In the genomic region with DNA sequence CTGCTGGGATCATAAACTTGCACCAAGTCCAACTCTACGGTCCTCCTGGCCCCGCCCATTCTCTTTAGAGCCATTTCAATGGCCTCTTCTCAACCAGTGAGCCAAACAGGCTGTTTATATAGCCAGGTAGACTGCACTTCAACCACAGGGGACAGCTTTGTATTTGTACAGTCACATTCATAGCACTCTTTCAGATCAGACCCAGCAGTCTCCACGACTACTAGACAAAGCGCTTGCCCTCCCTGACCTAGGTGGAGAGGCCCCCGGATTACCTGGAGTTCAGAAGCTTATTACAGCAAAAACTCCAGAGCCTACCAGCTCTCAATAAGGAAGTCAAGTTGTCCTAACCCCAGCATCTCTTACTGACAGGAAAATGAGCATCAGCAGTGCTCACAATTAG, we compare ENCODE assay signal across 18 mouse cellular contexts. TPM values are rescaled to one million over a fixed set of nuclear protein-coding genes. Genes with fewer than 3 reads are reported as not detected.
DNase-seq lines count a peak whose midpoint lies in the region; ATAC-seq and TF ChIP-seq lines count a peak whose summit lies in the region.
"Had no signal": no experiment of that assay in that cellular context is flagged by ENCODE, and none has a peak within 500 bp of the region (broad histone marks: within the 10 kb centered on the region; RNA-seq: fewer than 3 reads in every experiment).

No protein-coding gene starts in this region.

- H3K9me3 ChIP-seq in lung, postnatal 0 days (ENCODE audit: low read length), result no peaks in the 10 kb centered on the region
- no peaks in the 10 kb centered on the region for H3K9me3 ChIP-seq in embryonic facial prominence, embryonic 14.5 days (ENCODE audit: control insufficient read depth, low read length)
- no peaks in the 10 kb centered on the region for H3K9me3 ChIP-seq in intestine, postnatal 0 days (ENCODE audit: control insufficient read depth)
- H3K9me3 ChIP-seq: heart, embryonic 15.5 days; midbrain, embryonic 12.5 days had no signal

- H3K4me1 ChIP-seq in lung, postnatal 0 days (ENCODE audit: insufficient read depth, low read depth, low read length), result no peaks in the 10 kb centered on the region
- H3K4me1 ChIP-seq in embryonic facial prominence, embryonic 14.5 days (ENCODE audit: control insufficient read depth, insufficient read depth, low read length), result no peaks in the 10 kb centered on the region
- H3K4me1 ChIP-seq in intestine, postnatal 0 days (replicated peaks; ENCODE audit: control insufficient read depth, insufficient read depth, low read length), result no peaks in the 10 kb centered on the region
- H3K4me1 ChIP-seq: midbrain, embryonic 12.5 days had no signal

- no peaks in the 10 kb centered on the region for H3K36me3 ChIP-seq in lung, postnatal 0 days (ENCODE audit: insufficient read depth, low read length)
- peaks cover 32% of the 10 kb centered on the region for H3K36me3 ChIP-seq in embryonic facial prominence, embryonic 14.5 days (ENCODE audit: control insufficient read depth, insufficient read depth, low read length)
- peaks cover 27% of the 10 kb centered on the region for H3K36me3 ChIP-seq in intestine, postnatal 0 days (ENCODE audit: control insufficient read depth, insufficient read depth)

- peak; percentile 26 for DNase-seq in lung, postnatal 0 days (ENCODE audit: low spot score)
- DNase-seq in lung, postnatal 14 days, result no peak
- no peak for DNase-seq in embryonic facial prominence, embryonic 14.5 days (ENCODE audit: low spot score)
- DNase-seq in ovary, postnatal 10 days (ENCODE audit: low spot score), result no peak
- DNase-seq in heart, postnatal 25 days (ENCODE audit: low spot score), result no peak
- DNase-seq: adrenal gland, postnatal 36 days; cerebellum, adult 18-20 months; cerebellum, postnatal 25 days; gastrocnemius, postnatal 10 days; kidney, postnatal 4 days; layer of hippocampus, adult 9-11 months; right cerebral cortex, adult 18-20 months had no signal

- H3K27ac ChIP-seq in lung, postnatal 0 days (ENCODE audit: low read length), result 0 out of 2 replicates have a peak overlapping the region, but pooled peaks have one; percentile 54
- H3K27ac ChIP-seq in embryonic facial prominence, embryonic 14.5 days (replicated peaks; ENCODE audit: low read depth, low read length), result no peak overlapping the region; the same call in 1 of the 2 replicates
- H3K27ac ChIP-seq in intestine, postnatal 0 days (ENCODE audit: low read depth, low read length), result peak overlapping the region; percentile 46
- H3K27ac ChIP-seq: heart, embryonic 15.5 days; midbrain, embryonic 12.5 days had no signal

- no peak overlapping the region for H3K9ac ChIP-seq in lung, postnatal 0 days (replicated peaks; ENCODE audit: low read depth)
- no peak overlapping the region for H3K9ac ChIP-seq in embryonic facial prominence, embryonic 14.5 days (ENCODE audit: low read depth, low read length)
- no peak overlapping the region for H3K9ac ChIP-seq in intestine, postnatal 0 days (ENCODE audit: low read depth, low read length)
- H3K9ac ChIP-seq: heart, embryonic 15.5 days; midbrain, embryonic 12.5 days had no signal

- H3K4me2 ChIP-seq in lung, postnatal 0 days (replicated peaks; ENCODE audit: low read depth, low read length), result no peak overlapping the region
- H3K4me2 ChIP-seq in embryonic facial prominence, embryonic 14.5 days (ENCODE audit: low read depth, low read length), result no peak overlapping the region
- no peak overlapping the region for H3K4me2 ChIP-seq in intestine, postnatal 0 days (replicated peaks; ENCODE audit: low read depth)
- H3K4me2 ChIP-seq: heart, embryonic 15.5 days; liver, embryonic 11.5 days; midbrain, embryonic 12.5 days had no signal

- H3K4me3 ChIP-seq in lung, postnatal 0 days (ENCODE audit: low read depth, low read length), result no peak overlapping the region
- H3K4me3 ChIP-seq in embryonic facial prominence, embryonic 14.5 days (ENCODE audit: low read depth, low read length), result no peak overlapping the region
- H3K4me3 ChIP-seq in intestine, postnatal 0 days (ENCODE audit: low read depth, low read length), result no peak overlapping the region
- H3K4me3 ChIP-seq: heart, embryonic 15.5 days; midbrain, embryonic 12.5 days had no signal

- TF ChIP-seq EP300 in lung, postnatal 0 days (IDR thresholded peaks at IDR 0.05), result no peak

- intact Hi-C loops in heart, postnatal 25 days (cut with DNase I), result no loop called here

- no peaks in the 10 kb centered on the region for H3K27me3 ChIP-seq in lung, postnatal 0 days (replicated peaks; ENCODE audit: insufficient read depth, low read length)
- H3K27me3 ChIP-seq in embryonic facial prominence, embryonic 14.5 days (replicated peaks; ENCODE audit: control insufficient read depth, insufficient read depth, low read length), result no peaks in the 10 kb centered on the region
- no peaks in the 10 kb centered on the region for H3K27me3 ChIP-seq in intestine, postnatal 0 days (replicated peaks; ENCODE audit: control insufficient read depth, insufficient read depth, low read length)
- H3K27me3 ChIP-seq: heart, embryonic 15.5 days; midbrain, embryonic 12.5 days had no signal

- WGBS in lung, postnatal 0 days, result 76% methylated on average over 5 of the region's 5 CpGs
- WGBS in embryonic facial prominence, embryonic 14.5 days, result 84% methylated on average over 5 of the region's 5 CpGs
- WGBS in intestine, postnatal 0 days, result 41% methylated on average over 5 of the region's 5 CpGs

- TF ChIP-seq CTCF in lung, postnatal 0 days (IDR thresholded peaks at IDR 0.05), result no peak
- no peak for TF ChIP-seq CTCF in intestine, postnatal 0 days (IDR thresholded peaks at IDR 0.05; ENCODE audit: low read depth)

- peak; percentile 35; the same call in 1 of the 2 replicates for ATAC-seq in lung, postnatal 0 days
- ATAC-seq in embryonic facial prominence, embryonic 14.5 days (ENCODE audit: low read depth), result 0 out of 2 replicates have a peak, but pooled peaks have one; percentile 23
- peak; percentile 54 for ATAC-seq in intestine, postnatal 0 days
- ATAC-seq in granulocyte monocyte progenitor cell, adult 5-6 weeks (replicated peaks; ENCODE audit: poor library complexity, severe bottlenecking), result no peak
- ATAC-seq: forebrain, embryonic 14.5 days had no signal

RNA-seq across cellular contexts. Expression of gene Abcb10, which starts 10.7 kb away (rescaled TPM):
- 10.4 and 11.0 TPM in 2 replicates for polyA plus RNA-seq in lung, postnatal 0 days (2015; fragmentation: Nextera tagmentation; extraction: Ambion mirVana)
- 15.8 and 16.7 TPM in 2 replicates for polyA plus RNA-seq in embryonic facial prominence, embryonic 14.5 days (2014; fragmentation: Nextera tagmentation; extraction: Ambion mirVana)
- 10.7 and 11.9 TPM in 2 replicates for polyA plus RNA-seq in intestine, postnatal 0 days (2015; fragmentation: Nextera tagmentation; extraction: Ambion mirVana)
- total RNA-seq in granulocyte monocyte progenitor cell, adult 5-6 weeks (2014; fragmentation: Nextera tagmentation), result 20.8 and 24.6 TPM in 2 replicates
- 24.1 TPM in 2 replicates for total RNA-seq in granulocyte monocyte progenitor cell, adult 5-6 weeks (2017)
- total RNA-seq in heart, postnatal 25 days (2021), result 10 to 100 TPM; 43.9 to 48.0 TPM

RNA-seq across cellular contexts. Expression of gene Taf5l, which starts 27.6 kb away (rescaled TPM):
- polyA plus RNA-seq in lung, postnatal 0 days (2015; fragmentation: Nextera tagmentation; extraction: Ambion mirVana), result 17.8 and 18.6 TPM in 2 replicates
- polyA plus RNA-seq in embryonic facial prominence, embryonic 14.5 days (2014; fragmentation: Nextera tagmentation; extraction: Ambion mirVana), result 36.1 and 42.2 TPM in 2 replicates
- polyA plus RNA-seq in intestine, postnatal 0 days (2015; fragmentation: Nextera tagmentation; extraction: Ambion mirVana), result 18.6 and 18.8 TPM in 2 replicates
- 27.9 and 36.4 TPM in 2 replicates for total RNA-seq in granulocyte monocyte progenitor cell, adult 5-6 weeks (2014; fragmentation: Nextera tagmentation)
- total RNA-seq in granulocyte monocyte progenitor cell, adult 5-6 weeks (2017), result 33.9 and 37.4 TPM in 2 replicates
- 10 to 100 TPM; 15.0 TPM for total RNA-seq in heart, postnatal 25 days (2021)

RNA-seq across cellular contexts. Expression of gene Urb2, which starts 27.7 kb away (rescaled TPM):
- polyA plus RNA-seq in lung, postnatal 0 days (2015; fragmentation: Nextera tagmentation; extraction: Ambion mirVana), result 0.88 and 1.1 TPM in 2 replicates
- polyA plus RNA-seq in embryonic facial prominence, embryonic 14.5 days (2014; fragmentation: Nextera tagmentation; extraction: Ambion mirVana), result 5.6 and 5.8 TPM in 2 replicates
- 1.6 and 1.7 TPM in 2 replicates for polyA plus RNA-seq in intestine, postnatal 0 days (2015; fragmentation: Nextera tagmentation; extraction: Ambion mirVana)
- total RNA-seq in granulocyte monocyte progenitor cell, adult 5-6 weeks (2014; fragmentation: Nextera tagmentation), result 27.8 and 29.2 TPM in 2 replicates
- 23.6 and 27.2 TPM in 2 replicates for total RNA-seq in granulocyte monocyte progenitor cell, adult 5-6 weeks (2017)
- 1 to 10 TPM; 5.4 to 6.1 TPM for total RNA-seq in heart, postnatal 25 days (2021)

RNA-seq across cellular contexts. Expression of gene Nup133, which starts 44.5 kb away (rescaled TPM):
- 10.8 and 12.3 TPM in 2 replicates for polyA plus RNA-seq in lung, postnatal 0 days (2015; fragmentation: Nextera tagmentation; extraction: Ambion mirVana)
- polyA plus RNA-seq in embryonic facial prominence, embryonic 14.5 days (2014; fragmentation: Nextera tagmentation; extraction: Ambion mirVana), result 30.4 and 31.8 TPM in 2 replicates
- polyA plus RNA-seq in intestine, postnatal 0 days (2015; fragmentation: Nextera tagmentation; extraction: Ambion mirVana), result 7.7 and 8.5 TPM in 2 replicates
- 25.5 and 33.3 TPM in 2 replicates for total RNA-seq in granulocyte monocyte progenitor cell, adult 5-6 weeks (2014; fragmentation: Nextera tagmentation)
- total RNA-seq in granulocyte monocyte progenitor cell, adult 5-6 weeks (2017), result 26.7 and 26.8 TPM in 2 replicates
- total RNA-seq in heart, postnatal 25 days (2021), result 10 to 100 TPM in 1 of 2 experiments, 1 to 10 TPM in 1; 9.2 to 11.9 TPM
